Comparison of ENCODE assay signal across 9 mouse cellular contexts in genomic region chr9:95168487-95169008, GRCm38 (mm10).
A peak's percentile ranks its signal among the peaks of the same experiment; 100 is the strongest.
DNase-seq lines count a peak whose midpoint lies in the region; ATAC-seq and TF ChIP-seq lines count a peak whose summit lies in the region.
"Had no signal": no experiment of that assay in that cellular context is flagged by ENCODE, and none has a peak within 500 bp of the region (broad histone marks: within the 10 kb centered on the region; RNA-seq: fewer than 3 reads in every experiment).

No protein-coding gene starts in this region.

- no peaks in the 10 kb centered on the region for H3K27me3 ChIP-seq in embryonic facial prominence, embryonic 13.5 days
- no peaks in the 10 kb centered on the region for H3K27me3 ChIP-seq in embryonic facial prominence, embryonic 10.5 days (replicated peaks; ENCODE audit: low read depth, poor library complexity, severe bottlenecking)
- H3K27me3 ChIP-seq in lung, embryonic 14.5 days (ENCODE audit: insufficient read depth, low read length): no peaks in the 10 kb centered on the region
- no peaks in the 10 kb centered on the region for H3K27me3 ChIP-seq in neural tube, embryonic 15.5 days (replicated peaks)
- H3K27me3 ChIP-seq: liver, embryonic 13.5 days had no signal

- H3K9me3 ChIP-seq in embryonic facial prominence, embryonic 13.5 days: no peaks in the 10 kb centered on the region
- H3K9me3 ChIP-seq in embryonic facial prominence, embryonic 10.5 days: no peaks in the 10 kb centered on the region
- H3K9me3 ChIP-seq in lung, embryonic 14.5 days (ENCODE audit: low read depth, low read length): no peaks in the 10 kb centered on the region
- H3K9me3 ChIP-seq in neural tube, embryonic 15.5 days (replicated peaks): no peaks in the 10 kb centered on the region
- H3K9me3 ChIP-seq: liver, embryonic 13.5 days had no signal

- H3K4me3 ChIP-seq in embryonic facial prominence, embryonic 13.5 days: no peak overlapping the region
- no peak overlapping the region for H3K4me3 ChIP-seq in embryonic facial prominence, embryonic 10.5 days
- H3K4me3 ChIP-seq in lung, embryonic 14.5 days (ENCODE audit: low read depth, low read length): no peak overlapping the region
- H3K4me3 ChIP-seq in neural tube, embryonic 15.5 days (replicated peaks): no peak overlapping the region
- H3K4me3 ChIP-seq: liver, embryonic 13.5 days had no signal

- no peak for DNase-seq in embryonic facial prominence, embryonic 10.5 days (ENCODE audit: low spot score)
- DNase-seq in cerebellum, adult 8-10 months: peak; percentile 19
- DNase-seq in kidney, postnatal 14 days: peak; percentile 38
- DNase-seq in lung, embryonic 14.5 days: peak; percentile 73
- DNase-seq: liver, embryonic 13.5 days had no signal

- H3K4me1 ChIP-seq in embryonic facial prominence, embryonic 13.5 days: no peaks in the 10 kb centered on the region
- no peaks in the 10 kb centered on the region for H3K4me1 ChIP-seq in embryonic facial prominence, embryonic 10.5 days
- no peaks in the 10 kb centered on the region for H3K4me1 ChIP-seq in lung, embryonic 14.5 days (ENCODE audit: insufficient read depth)
- H3K4me1 ChIP-seq in neural tube, embryonic 15.5 days: no peaks in the 10 kb centered on the region
- H3K4me1 ChIP-seq: liver, embryonic 13.5 days had no signal

- 75% methylated on average over 13 of the region's 13 CpGs for WGBS in embryonic facial prominence, embryonic 13.5 days
- WGBS in embryonic facial prominence, embryonic 10.5 days: 89% methylated on average over 13 of the region's 13 CpGs
- WGBS in lung, embryonic 14.5 days: 53% methylated on average over 13 of the region's 13 CpGs
- WGBS in neural tube, embryonic 15.5 days: 86% methylated on average over 13 of the region's 13 CpGs

- no peak for TF ChIP-seq CTCF in lung, embryonic 14.5 days (IDR thresholded peaks at IDR 0.05; ENCODE audit: low read depth)

- H3K36me3 ChIP-seq in embryonic facial prominence, embryonic 13.5 days: no peaks in the 10 kb centered on the region
- no peaks in the 10 kb centered on the region for H3K36me3 ChIP-seq in embryonic facial prominence, embryonic 10.5 days (replicated peaks)
- no peaks in the 10 kb centered on the region for H3K36me3 ChIP-seq in lung, embryonic 14.5 days (ENCODE audit: insufficient read depth)
- no peaks in the 10 kb centered on the region for H3K36me3 ChIP-seq in neural tube, embryonic 15.5 days
- H3K36me3 ChIP-seq: liver, embryonic 13.5 days had no signal

- ATAC-seq in embryonic facial prominence, embryonic 13.5 days (ENCODE audit: insufficient number of reproducible peaks, insufficient read depth, low FRiP score, low TSS enrichment, low read depth): 0 out of 2 replicates have a peak, but pooled peaks have one; percentile 52
- peak; percentile 84 for ATAC-seq in lung, embryonic 14.5 days (ENCODE audit: insufficient read depth)
- ATAC-seq in megakaryocyte-erythroid progenitor cell, adult 5-6 weeks (replicated peaks; ENCODE audit: low FRiP score, low TSS enrichment, poor library complexity, severe bottlenecking): no peak
- ATAC-seq in megakaryocyte, adult 5-6 weeks (ENCODE audit: poor library complexity, severe bottlenecking): no peak
- no peak for ATAC-seq in neural tube, embryonic 15.5 days (ENCODE audit: low FRiP score)

- H3K4me2 ChIP-seq in embryonic facial prominence, embryonic 13.5 days: no peak overlapping the region
- no peak overlapping the region for H3K4me2 ChIP-seq in lung, embryonic 14.5 days
- H3K4me2 ChIP-seq in neural tube, embryonic 15.5 days: no peak overlapping the region
- H3K4me2 ChIP-seq: liver, embryonic 13.5 days had no signal

- no peak overlapping the region for H3K9ac ChIP-seq in embryonic facial prominence, embryonic 13.5 days
- no peak overlapping the region for H3K9ac ChIP-seq in lung, embryonic 14.5 days
- H3K9ac ChIP-seq in neural tube, embryonic 15.5 days (replicated peaks): no peak overlapping the region
- H3K9ac ChIP-seq: liver, embryonic 13.5 days had no signal

- H3K27ac ChIP-seq in embryonic facial prominence, embryonic 13.5 days: no peak overlapping the region
- H3K27ac ChIP-seq in embryonic facial prominence, embryonic 10.5 days (replicated peaks): no peak overlapping the region; the same call in 1 of the 2 replicates
- H3K27ac ChIP-seq in lung, embryonic 14.5 days (ENCODE audit: low read depth): no peak overlapping the region
- H3K27ac ChIP-seq in neural tube, embryonic 15.5 days (replicated peaks): no peak overlapping the region
- H3K27ac ChIP-seq: liver, embryonic 13.5 days had no signal

Comparison
In these comparisons a context has a peak if more than half of its experiments do, and no peak if none do; other contexts are left out.
1. ATAC-seq: peak in embryonic facial prominence, embryonic 13.5 days (single experiment) and lung, embryonic 14.5 days (single experiment); none in megakaryocyte-erythroid progenitor cell, adult 5-6 weeks (single experiment), megakaryocyte, adult 5-6 weeks (single experiment) and neural tube, embryonic 15.5 days (single experiment).